Mouse (Mus musculus) cerebellum, postnatal 10 days (tissue): ENCODE data around the gene Scube3.

Experiments used
- DNase-seq, 2 experiments: peaks; one replicate each; pipeline ENCODE4 v3.0.0; 2021; ENCODE audit warnings: mixed read lengths in 2 of 2

The Scube3 gene

DNA sequence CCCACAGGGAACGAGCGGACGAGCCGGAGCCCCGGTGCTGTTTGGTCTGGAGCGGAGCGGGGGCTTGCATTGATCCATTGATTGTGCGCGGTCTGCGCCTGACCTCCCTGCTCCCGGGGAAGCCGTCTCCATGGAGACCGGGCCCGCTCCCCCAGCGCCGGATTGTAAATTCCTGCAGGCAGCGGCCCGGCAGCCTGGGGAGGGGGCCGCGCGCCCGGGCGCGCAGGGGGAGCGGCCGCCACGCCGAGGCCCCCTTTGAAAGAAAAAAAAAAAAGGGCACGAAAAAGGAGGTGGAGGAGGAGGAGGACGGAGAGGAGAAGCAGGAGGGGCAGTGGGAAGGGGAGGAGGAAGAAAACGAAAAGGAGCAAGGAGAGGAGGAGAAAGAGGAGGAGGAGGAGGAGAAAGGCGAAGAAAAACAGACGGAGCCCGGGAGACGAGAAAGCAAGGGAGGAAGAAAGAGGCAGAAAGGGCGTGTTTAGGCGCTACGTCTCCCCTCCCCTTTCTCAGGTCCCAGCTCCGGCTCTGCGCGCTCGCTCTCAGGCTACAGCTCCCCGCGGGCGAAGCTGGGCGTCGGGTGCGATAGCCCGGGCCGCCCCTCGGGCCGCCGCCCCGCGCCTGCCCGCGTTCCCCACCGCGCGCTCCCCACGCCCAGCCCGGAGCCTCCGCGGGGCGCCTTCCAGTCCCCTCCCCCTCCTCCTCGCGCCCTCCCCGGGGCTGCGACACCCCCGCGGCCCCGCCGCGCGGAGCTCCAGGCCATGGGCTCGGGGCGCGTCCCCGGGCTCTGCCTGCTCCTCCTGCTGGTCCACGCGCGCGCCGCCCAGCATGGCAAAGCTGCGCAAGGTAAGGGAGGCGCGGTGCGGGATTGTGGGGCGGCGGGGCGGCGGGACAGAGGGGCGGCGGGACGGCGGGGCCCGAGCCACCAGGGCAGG, at the start of gene Scube3:
Scube3 (plus strand) TSS at position 371 of the 929 bp plus-strand sequence.
- DNase-seq: peak in 1 of 2 experiments; percentile 55

DNA sequence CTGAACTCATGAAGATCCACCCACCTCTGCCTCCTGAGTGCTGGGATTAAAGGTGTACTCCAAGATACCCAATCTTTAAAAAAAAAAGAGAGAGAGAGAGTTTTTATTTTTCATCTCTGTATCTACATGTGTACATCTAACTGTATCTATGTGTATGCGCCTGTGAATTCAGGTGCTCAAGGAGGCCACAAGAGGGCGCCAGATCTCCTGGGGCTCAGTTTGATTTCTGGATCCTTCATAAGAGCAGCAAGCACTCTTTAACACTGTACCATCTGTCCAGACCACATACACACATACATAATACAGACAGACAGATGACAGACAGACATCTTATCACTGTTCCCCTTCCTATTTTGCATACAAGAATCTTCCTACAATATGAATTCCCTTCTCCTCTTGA, 49.6 kb upstream of the Scube3 start:
- DNase-seq: no peak

DNA sequence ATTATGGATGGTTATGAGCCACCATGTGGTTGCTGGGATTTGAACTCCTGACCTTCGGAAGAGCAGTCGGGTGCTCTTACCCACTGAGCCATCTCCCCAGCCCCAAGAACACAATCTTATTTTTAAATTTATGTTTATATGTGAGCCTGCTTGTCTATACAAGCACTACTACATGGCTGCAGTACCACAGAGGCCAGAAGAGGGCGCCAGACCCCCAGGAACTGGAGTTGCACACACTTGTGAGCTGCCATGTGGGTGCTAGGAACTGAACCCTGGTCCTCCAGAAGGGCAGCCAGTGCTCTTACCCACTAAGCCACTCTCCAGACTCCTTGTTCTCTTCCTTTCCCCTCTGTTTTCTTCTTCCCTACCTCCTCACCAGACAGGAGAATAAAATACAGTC, 48.1 kb upstream of the Scube3 start:
- DNase-seq: no peak

DNA sequence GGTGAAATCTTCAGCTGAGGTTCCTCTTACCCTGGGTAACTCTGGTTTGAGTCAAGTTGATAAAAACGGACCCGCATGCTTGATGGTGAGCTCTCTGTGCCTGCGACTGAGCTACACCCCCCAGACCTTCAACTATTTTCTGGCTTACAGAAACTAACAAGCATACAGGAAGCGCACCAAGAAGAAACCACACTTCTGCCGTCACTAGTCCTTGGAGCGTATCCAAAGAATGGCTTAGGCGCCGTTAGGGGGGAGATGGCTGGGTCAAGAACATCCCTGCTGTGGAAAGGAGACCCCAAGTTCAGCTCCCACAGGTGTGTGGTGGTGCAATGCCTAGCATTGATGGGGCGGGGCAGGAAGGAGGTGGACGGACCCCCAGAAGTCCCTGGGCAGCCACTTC, 45.5 kb upstream of the Scube3 start:
- no peak for DNase-seq

DNA sequence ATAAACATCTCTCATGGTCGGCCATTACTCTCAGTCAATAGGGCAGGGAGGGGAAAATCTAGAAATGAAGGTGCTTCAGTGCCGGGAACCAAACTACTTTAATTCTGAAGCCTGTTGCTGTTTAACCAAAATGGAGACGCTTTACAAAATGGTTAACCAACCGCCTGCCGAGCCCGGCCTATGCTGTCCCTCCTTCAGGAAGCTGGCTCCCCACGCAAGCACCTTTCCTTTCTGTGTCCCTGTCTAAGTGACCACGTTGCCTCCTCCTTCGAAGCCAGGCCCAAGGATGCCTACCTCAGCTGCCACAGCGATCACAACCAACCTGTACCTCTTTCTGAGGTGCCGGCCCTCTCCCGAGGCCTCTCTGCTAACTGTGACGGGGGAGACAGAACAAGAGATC, 44.6 kb upstream of the Scube3 start:
- no peak for DNase-seq

DNA sequence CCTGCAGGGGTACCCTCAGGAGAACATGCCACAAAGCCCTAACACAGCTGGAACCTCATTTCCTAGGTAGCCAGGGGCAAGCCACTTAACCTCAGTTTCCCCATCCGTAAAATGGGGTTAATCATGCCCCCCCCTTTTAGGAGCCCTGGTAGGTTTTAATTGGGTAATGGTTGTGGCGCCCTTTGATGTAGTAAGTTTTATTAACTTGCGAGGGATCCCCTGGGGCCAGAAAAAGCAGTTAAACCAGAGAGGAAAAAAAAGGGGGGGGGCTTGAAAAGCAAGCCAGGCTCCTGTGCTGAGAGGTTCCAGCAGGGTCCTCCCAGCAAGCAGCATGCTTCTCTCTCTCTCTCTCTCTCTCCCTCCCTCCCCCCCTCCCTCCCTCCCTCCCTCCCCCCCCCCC, 42.9 kb upstream of the Scube3 start:
- no peak for DNase-seq

DNA sequence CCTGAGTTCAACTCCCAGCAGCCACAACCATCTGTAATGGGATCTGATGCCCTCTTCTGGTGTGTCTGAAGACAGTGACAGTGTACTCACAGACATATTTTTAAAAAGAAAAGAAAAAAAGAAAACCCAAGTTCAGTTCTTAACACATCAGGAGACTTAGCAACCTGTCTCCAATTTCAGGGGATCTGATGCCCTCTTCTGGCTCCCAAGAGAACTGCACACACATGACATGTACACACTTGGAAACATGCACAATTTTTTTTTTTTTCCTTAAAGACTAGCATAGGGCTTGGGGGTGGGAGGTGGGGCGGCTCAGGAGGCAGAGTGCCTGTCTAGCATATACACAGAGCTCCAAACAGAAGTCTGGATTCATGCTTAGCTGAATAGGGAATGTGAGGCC, 41.3 kb upstream of the Scube3 start:
- no peak for DNase-seq

DNA sequence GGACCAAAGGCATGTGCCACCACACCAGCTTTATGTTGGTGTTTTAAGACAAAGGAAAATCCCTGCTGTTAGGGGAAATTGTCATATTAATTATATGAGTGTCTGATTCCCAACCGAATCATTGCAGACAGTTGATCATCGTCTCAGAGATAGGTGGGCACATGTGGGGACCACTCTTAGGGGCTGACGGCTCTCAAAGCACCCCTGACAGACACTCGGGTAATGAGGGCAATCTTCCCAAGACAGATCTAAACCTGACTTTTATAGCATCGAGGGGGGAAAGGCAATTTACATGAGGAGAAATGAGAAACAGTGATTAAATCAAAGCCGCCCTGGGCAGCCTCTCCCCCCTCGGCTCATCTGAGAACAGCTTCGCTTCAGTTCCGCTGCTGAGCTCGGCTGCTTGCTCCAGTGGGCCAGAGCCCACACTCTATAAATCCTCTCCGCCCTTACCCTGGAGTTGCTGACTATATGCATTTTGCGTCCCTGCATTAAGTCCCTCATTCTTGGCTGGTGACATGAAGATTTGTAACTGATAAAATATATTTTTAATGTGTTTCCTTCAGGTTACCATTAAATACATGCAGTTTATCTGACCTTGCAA, 40.6 kb upstream of the Scube3 start:
- no peak for DNase-seq

DNA sequence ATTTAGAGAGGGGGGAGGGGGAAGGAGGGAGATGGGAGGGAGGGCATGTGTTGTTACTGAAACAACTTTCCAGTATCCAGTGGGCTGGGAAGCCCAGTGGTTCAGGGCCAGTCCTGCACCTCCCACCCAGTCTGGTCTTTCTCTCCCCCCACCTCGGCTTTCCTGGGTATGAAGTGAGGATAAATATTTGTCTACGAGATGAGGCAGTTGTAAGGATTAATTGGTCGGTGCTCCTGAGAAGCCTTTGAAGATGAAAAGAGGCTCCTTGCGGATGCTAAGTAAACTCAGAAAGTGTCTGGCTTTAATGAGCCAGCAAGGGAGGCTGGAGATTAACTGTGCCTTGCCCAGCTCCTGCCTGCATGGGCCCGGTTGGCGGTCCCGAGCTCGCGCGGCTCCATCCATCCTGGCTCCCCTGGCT, 40.0 kb upstream of the Scube3 start:
- no peak for DNase-seq

DNA sequence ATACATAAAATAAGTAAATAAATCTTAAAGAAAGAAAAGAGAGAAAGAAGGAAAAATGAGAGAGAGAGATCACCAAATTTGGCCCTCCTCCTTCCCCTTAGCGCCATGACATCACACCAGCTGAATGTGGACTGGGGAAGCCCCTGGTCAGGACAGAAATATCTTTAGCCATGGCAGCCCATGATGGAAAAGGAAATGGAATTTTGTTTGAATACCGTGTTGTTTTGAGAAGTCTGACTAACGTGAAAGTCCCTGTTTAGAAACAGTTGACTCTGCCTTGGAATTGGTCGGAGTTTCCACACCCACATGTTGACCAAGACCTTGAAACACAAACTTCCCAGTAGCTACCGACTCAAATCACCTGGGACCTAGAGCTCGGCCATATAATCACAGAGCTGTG, 37.5 kb upstream of the Scube3 start:
- no peak for DNase-seq

DNA sequence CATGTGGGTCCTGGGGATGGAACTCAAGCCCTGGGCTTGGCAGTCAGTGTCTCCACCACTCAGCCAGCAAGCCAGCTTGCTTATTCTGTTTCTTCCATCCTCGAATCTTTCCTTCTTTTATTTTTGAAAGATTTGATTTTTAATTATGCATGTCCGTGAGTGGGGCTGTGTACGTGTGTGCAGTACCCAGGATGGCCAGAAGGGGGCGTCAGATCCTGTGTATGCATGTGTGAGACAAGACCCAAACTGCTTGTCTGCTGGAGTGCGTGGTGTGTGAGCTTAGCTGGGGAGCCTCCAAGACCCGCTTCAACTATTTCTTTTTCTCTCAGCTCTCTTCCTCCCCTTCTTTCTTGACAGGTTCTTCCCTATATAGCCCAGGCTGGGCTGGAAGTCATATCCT, 35.6 kb upstream of the Scube3 start:
- peak; percentile 36 to 52 for DNase-seq

DNA sequence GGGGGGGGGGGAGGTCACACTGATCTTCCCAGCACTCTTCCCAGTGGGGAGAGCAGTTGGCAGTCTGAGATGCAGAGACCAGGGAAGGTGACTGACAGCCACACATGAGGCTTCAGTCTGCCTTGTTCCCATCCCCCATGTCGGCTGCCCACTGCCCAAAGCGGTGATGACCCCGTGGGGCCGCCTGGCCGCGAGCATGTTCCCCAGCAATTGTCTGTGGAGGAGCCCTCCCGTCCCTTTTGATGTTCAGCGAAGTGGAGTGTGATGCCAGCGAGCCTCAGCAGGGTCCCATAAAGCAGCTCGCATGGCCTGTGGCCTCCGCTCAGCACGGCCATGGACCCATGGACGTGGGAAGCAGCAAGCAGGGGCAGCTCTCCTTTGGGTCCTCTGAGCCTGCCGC, 34.7 kb upstream of the Scube3 start:
- no peak for DNase-seq

DNA sequence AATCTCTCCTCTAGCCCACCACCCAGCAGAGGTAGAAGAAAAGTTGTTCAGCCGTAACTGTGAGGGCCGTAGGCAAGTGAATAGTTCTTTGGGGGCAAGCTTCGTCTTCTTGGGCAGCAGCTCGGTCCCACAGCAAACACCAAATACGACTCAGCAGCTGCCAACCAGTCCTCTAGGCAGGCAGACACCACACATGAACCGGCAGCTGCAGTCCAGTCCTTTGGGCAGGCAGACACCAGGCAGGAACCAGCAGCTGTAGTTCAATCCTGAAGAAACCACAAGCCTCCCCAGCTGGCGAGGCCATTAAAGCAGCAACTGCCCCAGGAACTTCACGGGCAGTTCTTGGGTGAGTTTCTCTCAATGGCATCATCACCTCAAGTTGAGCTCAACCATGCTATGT, 29.7 kb upstream of the Scube3 start:
- DNase-seq: no peak

DNA sequence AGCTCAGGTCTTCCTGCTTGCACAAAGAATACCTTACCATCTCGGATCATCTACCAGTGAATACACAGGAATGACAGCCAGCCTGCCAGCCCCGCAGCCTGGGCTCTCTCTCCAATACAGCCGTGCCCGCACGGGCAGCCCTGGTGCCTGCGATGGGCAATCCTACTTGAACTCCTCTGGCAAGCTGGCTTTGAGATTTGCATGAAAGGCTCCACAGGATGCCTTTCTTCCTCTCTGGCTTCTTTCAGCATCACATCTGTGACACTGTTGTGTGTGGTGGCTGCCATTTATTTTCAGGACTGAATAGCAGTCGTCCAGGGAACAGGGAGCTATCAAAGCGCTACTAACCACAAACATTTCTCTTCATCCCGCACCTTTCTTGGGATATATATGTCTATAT, 25.6 kb upstream of the Scube3 start:
- DNase-seq: no peak

DNA sequence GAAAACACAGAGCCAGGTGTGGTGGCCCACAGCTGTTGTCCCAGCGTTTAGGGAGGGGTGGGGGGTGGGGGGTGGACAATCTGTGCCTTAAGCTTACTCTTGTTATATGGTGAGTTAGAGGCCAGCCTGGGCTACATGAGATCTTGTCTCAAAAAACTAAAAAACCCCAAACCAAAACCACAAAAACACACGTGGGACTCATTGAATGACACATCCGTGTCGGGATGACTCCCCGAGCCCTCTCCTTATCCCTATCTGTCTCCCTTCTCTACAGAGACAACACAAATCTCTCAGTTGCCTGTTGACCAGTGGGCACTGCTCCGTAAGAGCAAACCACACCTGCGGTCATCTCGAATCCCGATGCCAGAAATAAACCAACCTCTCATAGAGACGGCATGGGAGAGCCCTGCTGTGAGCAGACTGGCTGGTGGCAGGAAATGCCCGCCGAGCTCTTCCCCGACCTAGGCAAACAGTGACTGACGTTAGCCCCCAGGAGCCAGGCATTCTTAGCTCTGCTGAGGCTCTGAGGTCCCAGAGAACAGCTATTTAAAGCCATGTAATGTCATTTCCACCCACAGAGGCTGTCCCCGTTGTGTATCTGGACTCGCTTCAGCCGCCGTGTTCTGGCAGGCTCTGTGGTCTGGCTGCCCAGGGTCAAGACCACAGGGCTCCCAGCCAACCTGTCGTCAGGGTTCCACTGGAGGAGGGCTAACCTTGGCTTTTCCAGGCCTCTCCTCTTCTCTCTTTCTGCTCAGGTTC, 24.3 kb upstream of the Scube3 start:
- peak; percentile 63 to 68 for DNase-seq

DNA sequence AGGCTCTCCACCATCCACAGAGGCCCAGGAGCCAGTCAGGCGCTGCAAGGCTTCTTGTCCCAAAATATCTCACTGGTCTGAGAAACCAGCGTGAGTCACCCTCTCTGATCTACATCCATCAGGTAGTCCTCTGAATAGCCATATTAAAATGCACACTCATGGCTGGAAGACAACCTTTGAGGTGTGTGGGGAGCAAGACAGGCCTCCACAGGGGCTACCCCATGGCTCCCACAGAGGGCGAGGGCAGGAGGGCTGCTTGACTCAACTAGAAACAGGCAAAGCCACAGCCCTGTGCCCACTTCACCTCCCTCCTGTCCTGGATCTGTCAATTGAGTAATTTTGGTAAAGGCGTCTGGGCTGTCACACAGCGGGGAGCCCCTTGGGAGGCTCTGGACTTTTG, 21.5 kb upstream of the Scube3 start:
- DNase-seq: no peak

DNA sequence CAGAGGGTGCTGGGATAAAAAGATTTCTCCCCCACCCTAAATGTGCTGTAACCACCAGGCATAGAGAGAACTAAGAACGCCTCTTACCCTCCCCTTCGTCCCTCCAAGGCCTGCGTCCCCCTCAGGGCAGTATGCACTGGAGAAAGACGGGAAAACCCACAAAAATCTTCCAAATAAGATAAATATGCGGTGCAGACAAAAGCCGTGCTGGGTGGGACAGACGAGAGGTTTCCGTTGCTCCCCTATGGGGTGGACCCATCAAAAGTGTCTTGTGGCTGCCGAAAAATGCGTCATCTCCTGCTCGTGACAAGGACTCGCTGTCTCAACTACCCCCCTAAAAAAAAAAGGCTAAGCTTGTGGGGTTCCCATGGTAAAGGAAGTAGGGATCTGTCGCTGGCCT, 19.0 kb upstream of the Scube3 start:
- no peak for DNase-seq

DNA sequence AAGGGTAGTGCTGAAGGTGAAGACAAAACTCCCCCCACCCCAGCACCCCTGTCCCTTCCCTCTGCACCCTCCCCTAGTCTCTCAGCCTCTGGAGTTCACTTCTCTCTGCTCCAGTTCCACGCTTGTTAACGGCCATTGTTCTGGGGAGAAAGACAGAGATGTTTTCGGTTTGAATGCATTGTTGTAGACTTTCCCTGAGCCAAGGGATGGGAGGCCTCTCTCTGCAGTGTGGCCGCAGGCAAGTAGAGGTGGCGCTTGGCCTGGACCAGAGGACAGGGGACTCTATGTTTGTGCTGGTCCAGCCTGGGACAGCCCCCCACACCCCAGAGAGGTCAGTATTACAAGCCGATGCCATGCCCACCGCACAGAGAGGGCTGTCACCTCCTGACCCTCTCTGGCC, 18.3 kb upstream of the Scube3 start:
- no peak for DNase-seq

DNA sequence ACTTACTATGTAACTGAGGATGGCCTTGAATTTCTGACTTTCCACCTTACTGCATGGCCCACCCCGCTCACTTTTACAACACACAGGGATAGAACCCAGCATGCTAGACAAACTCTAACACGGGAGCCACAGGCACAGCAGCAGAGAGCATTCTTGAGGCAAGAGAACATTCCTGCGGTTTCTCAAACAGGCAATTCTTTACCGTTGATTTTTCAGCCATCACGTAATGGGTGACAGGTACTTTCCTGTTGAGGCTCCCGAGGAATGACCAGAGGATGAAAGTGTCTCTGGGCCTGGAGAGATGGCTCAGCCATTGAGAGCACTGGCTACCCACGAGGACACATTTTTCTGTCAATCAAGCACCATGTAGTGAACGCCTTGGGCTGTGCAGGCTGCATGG, 17.6 kb upstream of the Scube3 start:
- DNase-seq: no peak

DNA sequence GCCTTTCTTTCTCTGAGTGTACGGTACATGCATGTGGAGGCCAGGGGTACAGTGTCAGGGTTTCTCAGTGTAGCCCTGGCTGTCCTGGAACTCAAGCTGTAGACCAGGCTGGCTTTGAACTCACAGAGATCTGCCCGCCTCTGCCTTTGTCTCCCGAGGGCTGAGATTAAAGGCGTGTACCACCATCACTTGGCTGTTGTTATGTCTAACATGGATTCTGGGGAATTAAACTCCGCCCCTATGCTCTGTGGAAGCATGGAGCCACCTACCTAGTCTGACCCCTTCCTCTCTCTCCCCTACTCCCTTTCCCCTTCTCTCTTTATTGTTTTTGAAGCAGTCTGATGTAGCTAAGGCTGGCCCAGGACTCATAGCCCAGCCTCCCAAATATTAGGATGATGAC, 12.1 kb upstream of the Scube3 start:
- DNase-seq: no peak

DNA sequence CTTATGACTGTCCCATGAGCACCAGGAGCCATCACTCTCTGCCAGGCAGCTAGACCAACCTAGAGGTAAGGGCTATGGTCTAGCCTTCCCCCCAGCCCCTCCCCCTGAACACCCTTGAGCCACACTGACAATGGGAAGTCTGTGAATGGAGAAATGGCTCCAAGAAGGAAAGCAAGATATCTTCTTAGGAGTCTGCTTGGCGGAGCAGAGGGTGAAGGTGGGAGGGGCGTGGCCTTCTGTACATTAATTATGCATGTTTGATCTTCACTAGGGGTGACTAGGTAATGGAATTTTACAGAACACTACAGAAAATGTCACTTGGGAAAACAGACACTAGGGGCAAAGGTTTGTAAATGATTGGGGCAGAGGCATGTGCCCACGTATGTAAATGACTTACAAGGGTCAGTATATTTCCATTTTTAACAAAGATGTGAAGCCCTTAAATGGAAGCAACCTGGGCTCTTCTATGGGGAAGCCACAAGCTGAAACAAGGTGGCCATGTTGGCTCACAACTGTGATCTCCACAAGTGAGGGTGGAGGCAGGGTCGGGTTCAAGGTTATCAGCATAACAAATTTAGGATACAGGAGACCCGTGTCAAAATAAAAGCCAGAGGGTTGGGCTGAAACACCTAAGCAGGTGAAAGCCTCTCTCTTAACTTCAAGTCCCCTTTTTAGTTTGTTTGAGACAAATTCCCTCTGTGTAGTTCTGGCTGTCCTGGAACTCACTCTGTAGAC, 11.4 kb upstream of the Scube3 start:
- no peak for DNase-seq

DNA sequence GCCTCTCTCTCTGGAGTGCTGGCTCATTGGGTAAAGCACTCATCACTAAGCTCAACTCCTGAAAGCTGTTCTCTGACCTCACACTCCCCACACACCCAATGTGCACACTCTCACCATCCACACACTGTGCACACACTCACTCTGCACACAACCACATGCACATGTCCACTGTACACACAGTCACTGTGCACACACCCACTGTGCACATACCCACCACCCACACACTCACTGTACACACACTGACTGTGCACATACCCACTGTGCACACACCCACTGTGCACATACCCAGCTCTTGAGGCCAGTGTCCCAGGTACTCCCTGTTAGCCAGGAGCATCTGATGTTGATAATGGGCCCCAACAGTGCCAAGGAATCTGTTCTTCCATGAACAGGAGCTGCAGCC, 10.8 kb upstream of the Scube3 start:
- DNase-seq: no peak

DNA sequence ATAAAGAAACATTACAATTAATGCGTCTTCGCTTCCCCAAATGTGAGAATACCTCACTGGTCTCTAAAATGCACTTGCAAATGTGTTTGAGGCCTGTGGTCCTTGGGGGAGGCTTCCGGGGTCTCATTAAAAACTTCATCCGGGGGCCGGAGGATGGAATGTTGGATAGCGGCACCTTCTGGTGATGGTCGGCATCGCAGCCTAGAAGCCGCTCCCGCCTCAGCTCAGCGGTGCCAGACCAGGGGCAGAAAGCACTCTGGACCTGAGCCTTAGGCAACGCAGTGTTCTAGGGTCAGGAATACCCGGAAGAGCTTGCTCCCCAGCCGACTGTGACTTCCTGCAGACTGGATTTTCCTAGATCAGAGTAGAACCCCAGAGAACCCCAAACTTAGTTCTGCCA, 8.7 kb upstream of the Scube3 start:
- peak; percentile 86 to 88 for DNase-seq
